In the genomic region with DNA sequence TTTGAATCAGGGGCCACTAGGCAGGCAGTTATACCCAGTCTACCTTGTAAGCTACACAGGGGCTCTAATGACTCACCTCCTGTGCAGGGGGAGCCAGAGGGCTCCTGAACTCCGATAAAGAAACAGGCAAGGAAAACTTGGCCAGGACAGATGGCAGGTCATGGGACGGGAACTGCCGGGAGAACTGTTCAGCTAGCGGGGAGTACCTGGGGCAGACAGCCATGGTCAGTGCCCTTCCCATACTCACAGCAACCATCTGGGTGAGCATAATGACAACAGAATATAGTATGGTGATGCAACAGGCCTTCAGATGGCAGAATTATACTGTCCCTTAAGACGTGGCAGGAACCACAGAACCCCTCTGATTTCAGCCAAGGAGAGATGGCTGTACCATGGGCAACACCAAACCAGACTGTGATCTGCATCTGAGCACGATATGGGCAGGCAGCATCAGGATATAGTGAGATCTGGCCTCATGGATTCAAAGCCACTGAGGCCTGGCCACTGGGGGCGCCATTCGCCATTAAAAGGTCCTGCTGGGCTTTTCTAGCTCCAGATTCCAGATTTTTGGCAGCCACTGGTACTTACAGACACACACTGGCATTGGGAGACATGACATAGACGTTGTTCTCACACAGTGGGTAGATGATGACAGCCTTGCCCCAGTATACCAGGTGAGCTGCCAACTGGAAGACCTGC, we compare ENCODE assay signal across 7 mouse cellular contexts. TPM values are rescaled to one million over a fixed set of nuclear protein-coding genes. Genes with fewer than 3 reads are reported as not detected.
A peak's percentile ranks its signal among the peaks of the same experiment; 100 is the strongest.
DNase-seq lines count a peak whose midpoint lies in the region; ATAC-seq and TF ChIP-seq lines count a peak whose summit lies in the region.

No protein-coding gene starts in this region.

- no peak overlapping the region for H3K9ac ChIP-seq in hindbrain, embryonic 16.5 days (ENCODE audit: low read depth, low read length)
- no peak overlapping the region for H3K9ac ChIP-seq in stomach, postnatal 0 days (ENCODE audit: low read length)

- no peaks in the 10 kb centered on the region for H3K9me3 ChIP-seq in hindbrain, embryonic 16.5 days (ENCODE audit: control insufficient read depth, low read length)
- H3K9me3 ChIP-seq in stomach, postnatal 0 days (ENCODE audit: control insufficient read depth, low read length): no peaks in the 10 kb centered on the region

- ATAC-seq in hindbrain, embryonic 16.5 days: no peak
- no peak for ATAC-seq in stomach, postnatal 0 days (ENCODE audit: low FRiP score, low TSS enrichment)

- 50% methylated on average over 9 of the region's 9 CpGs for WGBS in hindbrain, embryonic 16.5 days
- WGBS in stomach, postnatal 0 days: 55% methylated on average over 9 of the region's 9 CpGs

- DNase-seq in right cerebral cortex, postnatal 4 days: peak; percentile 80
- DNase-seq in right cerebral cortex, postnatal 36 days (ENCODE audit: low spot score in 2 of 2): no peak
- peak; percentile 68 for DNase-seq in adrenal gland, postnatal 25 days
- peak; percentile 29 for DNase-seq in embryo, embryonic 9.5 days (ENCODE audit: extremely low spot score)
- DNase-seq in lung, postnatal 36 days: peak; percentile 78
- DNase-seq in stomach, postnatal 0 days (ENCODE audit: low spot score): peak; percentile 64

- no peak overlapping the region for H3K4me2 ChIP-seq in hindbrain, embryonic 16.5 days (ENCODE audit: low read length)
- no peak overlapping the region for H3K4me2 ChIP-seq in stomach, postnatal 0 days (replicated peaks; ENCODE audit: low read depth)

- H3K4me1 ChIP-seq in hindbrain, embryonic 16.5 days (ENCODE audit: control insufficient read depth, insufficient read depth, low read depth, low read length): peaks cover 26% of the 10 kb centered on the region
- peaks cover 4% of the 10 kb centered on the region; the same call in 1 of the 2 replicates for H3K4me1 ChIP-seq in stomach, postnatal 0 days (replicated peaks; ENCODE audit: control insufficient read depth, insufficient read depth)

- no peaks in the 10 kb centered on the region for H3K27me3 ChIP-seq in hindbrain, embryonic 16.5 days (replicated peaks; ENCODE audit: control insufficient read depth, insufficient read depth, low read length)
- no peaks in the 10 kb centered on the region for H3K27me3 ChIP-seq in stomach, postnatal 0 days (ENCODE audit: control insufficient read depth, insufficient read depth, low read length)

- TF ChIP-seq CTCF in stomach, postnatal 0 days (IDR thresholded peaks at IDR 0.05; ENCODE audit: low read depth): peak; percentile 78

- H3K36me3 ChIP-seq in hindbrain, embryonic 16.5 days (ENCODE audit: control insufficient read depth, insufficient read depth, low read length): peaks cover 5% of the 10 kb centered on the region; the same call in 1 of the 2 replicates
- peaks cover 10% of the 10 kb centered on the region; the same call in 1 of the 2 replicates for H3K36me3 ChIP-seq in stomach, postnatal 0 days (ENCODE audit: control insufficient read depth, insufficient read depth, low read length)

- H3K4me3 ChIP-seq in hindbrain, embryonic 16.5 days (ENCODE audit: low read length): no peak overlapping the region
- no peak overlapping the region for H3K4me3 ChIP-seq in stomach, postnatal 0 days (ENCODE audit: low read depth, low read length)

- peak overlapping the region; percentile 73 for H3K27ac ChIP-seq in hindbrain, embryonic 16.5 days (ENCODE audit: low read depth, low read length)
- no peak overlapping the region for H3K27ac ChIP-seq in stomach, postnatal 0 days (replicated peaks)

- TF ChIP-seq EP300 in stomach, postnatal 0 days (optimal IDR thresholded peaks at IDR 0.05): no peak

RNA-seq across cellular contexts. Expression of a gene that starts 10.6 kb away (rescaled TPM):
- 18.5 and 22.9 TPM in 2 replicates for total RNA-seq in adrenal gland, postnatal 25 days (2021)
- 34.7 and 35.0 TPM in 2 replicates for polyA plus RNA-seq in hindbrain, embryonic 16.5 days (2015; fragmentation: Nextera tagmentation; extraction: Ambion mirVana)
- 19.9 and 22.1 TPM in 2 replicates for polyA plus RNA-seq in stomach, postnatal 0 days (2015; fragmentation: Nextera tagmentation; extraction: Ambion mirVana)

RNA-seq across cellular contexts. Expression of a gene that starts 14.8 kb away (rescaled TPM):
- 27.6 and 27.9 TPM in 2 replicates for total RNA-seq in adrenal gland, postnatal 25 days (2021)
- 27.1 and 28.7 TPM in 2 replicates for polyA plus RNA-seq in hindbrain, embryonic 16.5 days (2015; fragmentation: Nextera tagmentation; extraction: Ambion mirVana)
- 35.8 and 38.5 TPM in 2 replicates for polyA plus RNA-seq in stomach, postnatal 0 days (2015; fragmentation: Nextera tagmentation; extraction: Ambion mirVana)

RNA-seq across cellular contexts. Expression of a gene that starts 30.6 kb away (rescaled TPM):
- 79.0 and 83.9 TPM in 2 replicates for total RNA-seq in adrenal gland, postnatal 25 days (2021)
- polyA plus RNA-seq in hindbrain, embryonic 16.5 days (2015; fragmentation: Nextera tagmentation; extraction: Ambion mirVana): 42.6 and 43.9 TPM in 2 replicates
- polyA plus RNA-seq in stomach, postnatal 0 days (2015; fragmentation: Nextera tagmentation; extraction: Ambion mirVana): 28.0 and 28.2 TPM in 2 replicates

RNA-seq across cellular contexts. Expression of a gene that starts 31.6 kb away (rescaled TPM):
- 11.3 and 15.4 TPM in 2 replicates for total RNA-seq in adrenal gland, postnatal 25 days (2021)
- 45.6 and 49.9 TPM in 2 replicates for polyA plus RNA-seq in hindbrain, embryonic 16.5 days (2015; fragmentation: Nextera tagmentation; extraction: Ambion mirVana)
- polyA plus RNA-seq in stomach, postnatal 0 days (2015; fragmentation: Nextera tagmentation; extraction: Ambion mirVana): 50.5 and 54.3 TPM in 2 replicates

RNA-seq across cellular contexts. Expression of a gene that starts 36.8 kb away (rescaled TPM):
- total RNA-seq in adrenal gland, postnatal 25 days (2021): not detected in 2 replicates
- not detected in 2 replicates for polyA plus RNA-seq in hindbrain, embryonic 16.5 days (2015; fragmentation: Nextera tagmentation; extraction: Ambion mirVana)
- 0.02 TPM in 1 of 2 replicates, not detected in the other for polyA plus RNA-seq in stomach, postnatal 0 days (2015; fragmentation: Nextera tagmentation; extraction: Ambion mirVana)

Comparison
In these comparisons a context has a peak if more than half of its experiments do, and no peak if none do; other contexts are left out.
1. DNase-seq: peak in right cerebral cortex, postnatal 4 days (single experiment), adrenal gland, postnatal 25 days (single experiment), embryo, embryonic 9.5 days (single experiment), lung, postnatal 36 days (single experiment) and stomach, postnatal 0 days (single experiment); none in right cerebral cortex, postnatal 36 days (0 of 2).